Mouse (Mus musculus) forebrain, postnatal 0 days (tissue): ENCODE results near the gene Sit1. TPM values are rescaled to one million over a fixed set of nuclear protein-coding genes. Genes with fewer than 3 reads are reported as not detected.

ENCODE experiments used
- ATAC-seq: fragments of 200-750 bp; cut with Nextera tagmentation; 2 replicates; pipeline ENCODE4 v1.8.0; 2017; ENCODE audit warnings: mild to moderate bottlenecking, moderate library complexity
- DNase-seq: peaks from one replicate; pipeline ENCODE4 v3.0.0-alpha.2; 2015
- H3K27ac ChIP-seq: fragments of 300-500 bp; sonication (generic); 2 replicates; pipeline ENCODE4 v1.5.1; 2014; ENCODE audit warnings: low read depth, mild to moderate bottlenecking, antibody characterized with exemption, low read length, moderate library complexity, mixed read lengths
- H3K27me3 ChIP-seq: fragments of 300-500 bp; sonication (generic); 2 replicates; pipeline ENCODE4 v1.6.1; 2014; ENCODE audit warnings: mild to moderate bottlenecking, low read length, mixed read lengths; ENCODE audit not compliant: insufficient read depth
- H3K36me3 ChIP-seq: fragments of 300-500 bp; sonication (generic); 2 replicates; pipeline ENCODE4 v1.6.1; 2014; ENCODE audit warnings: mild to moderate bottlenecking, moderate library complexity; ENCODE audit not compliant: insufficient read depth
- H3K4me1 ChIP-seq: fragments of 300-500 bp; sonication (generic); 2 replicates; pipeline ENCODE4 v1.6.1; 2014; ENCODE audit warnings: antibody characterized with exemption; ENCODE audit not compliant: insufficient read depth
- H3K4me2 ChIP-seq: fragments of 300-500 bp; sonication (generic); 2 replicates; pipeline ENCODE4 v1.6.1; 2014; ENCODE audit warnings: low read depth, mild to moderate bottlenecking, moderate library complexity
- H3K4me3 ChIP-seq: fragments of 300-500 bp; sonication (generic); 2 replicates; pipeline ENCODE4 v1.5.1; 2014; ENCODE audit warnings: low read depth, low read length, mixed read lengths
- H3K9ac ChIP-seq: fragments of 300-500 bp; sonication (generic); 2 replicates; pipeline ENCODE4 v1.6.1; 2014; ENCODE audit warnings: mild to moderate bottlenecking
- H3K9me3 ChIP-seq: fragments of 300-500 bp; sonication (generic); 2 replicates; pipeline ENCODE4 v1.6.1; 2016; ENCODE audit warnings: low read length
- CTCF ChIP-seq: sonication (generic); IDR thresholded peaks from 2 replicates; pipeline ENCODE4 v1.5.1; 2016; ENCODE audit warnings: antibody characterized with exemption, control low read depth, low read depth
- WGBS: fragments of 180-500 bp; shearing (Covaris S2); extraction: QIAGEN DNeasy Blood & Tissue Kit; methylation state at CpG from one replicate; pipeline ENCODE4 v1.1.7; 2014; 5-methylcytosine and 5-hydroxymethylcytosine counted together
- polyA plus RNA-seq: library from polyadenylated mRNA; unstranded; fragments of >200 nt; fragmentation: Nextera tagmentation; extraction: Ambion mirVana; gene quantifications from 2 replicates; pipeline ENCODE4 v1.2.1, GENCODE M21; 2015
- total RNA-seq: library from RNA; depleted of rRNA; stranded (reverse); fragments of >200 nt; gene quantifications from 2 replicates; pipeline ENCODE4 v1.2.3, GENCODE M21; 2014; rRNA removed

Sit1 gene
- total and polyA plus RNA-seq, 2 experiments from 2014 or later: not detected

DNA sequence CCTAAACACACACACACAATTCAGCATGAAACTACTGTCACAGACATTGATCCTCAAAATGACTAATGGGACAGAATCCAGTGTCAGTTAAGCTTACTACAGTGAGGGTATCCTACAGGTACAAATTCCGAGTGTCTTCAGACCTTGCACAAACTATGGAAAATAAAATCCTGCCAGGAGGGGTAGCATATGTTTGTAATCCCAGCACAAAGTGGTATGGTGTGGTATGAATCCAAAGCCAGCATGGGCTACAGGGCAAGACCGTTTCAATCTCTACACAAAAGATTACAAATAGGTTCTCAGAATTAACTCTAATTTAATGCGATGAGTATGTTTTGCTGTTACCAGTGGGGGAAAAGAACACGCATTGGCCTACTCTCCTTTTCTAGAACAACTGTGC is 41.9 kb downstream of the Sit1 start, which contains the start of gene Tesk1:
Gene Tesk1 (plus strand): TSS at position 301 of the 400 bp plus-strand sequence.
- Histone ChIP-seq H3K27ac (peak within 1 kb of the TSS; percentile 91), H3K9ac (peak within 1 kb of the TSS; percentile 87), H3K4me2 (peak within 1 kb of the TSS; percentile 82), H3K9me3 (no peaks in the 10 kb centered on the region), H3K27me3 (no peaks in the 10 kb centered on the region), H3K4me1 (peaks cover 7% of the 10 kb centered on the region), H3K4me3 (peak within 1 kb of the TSS; percentile 88), H3K36me3 (peaks cover 12% of the 10 kb centered on the region)
- DNase-seq (no peak), ATAC-seq (peak; percentile 0; the same call in 1 of the 2 replicates)
- WGBS: 23% methylated on average over 4 of the region's 4 CpGs
- no peak for TF ChIP-seq CTCF

DNA sequence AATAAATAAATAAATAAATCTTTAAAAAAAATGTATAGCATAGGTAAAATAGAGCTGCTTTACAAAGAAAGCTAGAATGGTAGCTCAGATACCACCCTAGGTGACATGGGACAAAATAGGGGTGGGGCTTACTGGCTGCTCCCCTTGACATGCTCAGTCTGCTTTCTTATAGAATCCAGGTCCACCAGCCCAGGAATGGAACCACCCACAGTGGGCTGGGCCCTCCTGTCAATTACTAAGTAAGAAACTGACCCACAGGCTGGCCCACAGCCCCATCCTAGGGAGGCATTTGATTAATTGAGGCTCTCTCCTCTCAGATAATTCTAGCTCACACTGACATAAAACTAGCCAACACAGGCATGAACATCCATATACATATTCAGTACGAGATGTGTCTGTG is 50.7 kb downstream of the Sit1 start:
- ATAC-seq: no peak

More for the DNA sequence above, 50.7 kb downstream of the Sit1 start:
- Histone ChIP-seq H3K9me3 (no peaks in the 10 kb centered on the region), H3K4me2 (no peak overlapping the region), H3K9ac (no peak overlapping the region), H3K27me3 (no peaks in the 10 kb centered on the region), H3K4me1 (no peaks in the 10 kb centered on the region), H3K36me3 (no peaks in the 10 kb centered on the region), H3K27ac (no peak overlapping the region), H3K4me3 (no peak overlapping the region)
- no peak for TF ChIP-seq CTCF
- no peak for DNase-seq
- 72% methylated on average over 1 of the region's 1 CpGs for WGBS

Other genes starting within 250 kb of the Sit1 start
- 0.38 and 1.8 TPM in 2 replicates for gene Atp8b5, start 216.6 kb downstream of the Sit1 start, total RNA-seq
- 0.23 and 0.52 TPM in 2 replicates for gene Atp8b5, start 216.6 kb downstream of the Sit1 start, polyA plus RNA-seq
- gene Rusc2, start 101.8 kb downstream of the Sit1 start, total RNA-seq: 116 and 148 TPM in 2 replicates
- 73.2 and 75.8 TPM in 2 replicates for gene Rusc2, start 101.8 kb downstream of the Sit1 start, polyA plus RNA-seq
- gene Fam166b, start 54.6 kb downstream of the Sit1 start, total RNA-seq: 0.15 and 1.3 TPM in 2 replicates
- 0.58 and 0.96 TPM in 2 replicates for gene Fam166b, start 54.6 kb downstream of the Sit1 start, polyA plus RNA-seq
- 101 and 124 TPM in 2 replicates for gene Tesk1, start 41.8 kb downstream of the Sit1 start, total RNA-seq
- 14.8 and 15.4 TPM in 2 replicates for gene Tesk1, start 41.8 kb downstream of the Sit1 start, polyA plus RNA-seq
- 0.19 TPM in 1 of 2 replicates, not detected in the other for gene Cd72, start 29.1 kb downstream of the Sit1 start, total RNA-seq
- gene Cd72, start 29.1 kb downstream of the Sit1 start, polyA plus RNA-seq: 3.2 and 4.6 TPM in 2 replicates
- 57.3 and 86.2 TPM in 2 replicates for gene Ccdc107, start 9.2 kb upstream of the Sit1 start, total RNA-seq
- 92.2 and 103 TPM in 2 replicates for gene Ccdc107, start 9.2 kb upstream of the Sit1 start, polyA plus RNA-seq
- gene Arhgef39, start 16.0 kb upstream of the Sit1 start, total RNA-seq: 2.9 and 4.5 TPM in 2 replicates
- 3.6 and 3.9 TPM in 2 replicates for gene Arhgef39, start 16.0 kb upstream of the Sit1 start, polyA plus RNA-seq
- gene Car9, start 23.2 kb upstream of the Sit1 start, total RNA-seq: 0.14 and 0.31 TPM in 2 replicates
- 0.65 and 0.70 TPM in 2 replicates for gene Car9, start 23.2 kb upstream of the Sit1 start, polyA plus RNA-seq
- gene Tpm2, start 40.0 kb upstream of the Sit1 start, total RNA-seq: 4.1 and 11.7 TPM in 2 replicates
- gene Tpm2, start 40.0 kb upstream of the Sit1 start, polyA plus RNA-seq: 5.1 and 8.1 TPM in 2 replicates
- 61.9 and 64.4 TPM in 2 replicates for gene Creb3, start 78.6 kb upstream of the Sit1 start, total RNA-seq
- gene Creb3, start 78.6 kb upstream of the Sit1 start, polyA plus RNA-seq: 84.0 and 87.2 TPM in 2 replicates
- gene Tln1, start 79.0 kb upstream of the Sit1 start, total RNA-seq: 34.4 and 44.1 TPM in 2 replicates
- 66.2 and 80.4 TPM in 2 replicates for gene Tln1, start 79.0 kb upstream of the Sit1 start, polyA plus RNA-seq
- 17.6 and 22.6 TPM in 2 replicates for gene Rgp1, start 95.0 kb upstream of the Sit1 start, total RNA-seq
- 7.1 and 10.4 TPM in 2 replicates for gene Rgp1, start 95.0 kb upstream of the Sit1 start, polyA plus RNA-seq
- gene Gba2, start 95.1 kb upstream of the Sit1 start, total RNA-seq: 31.6 and 37.7 TPM in 2 replicates
- gene Gba2, start 95.1 kb upstream of the Sit1 start, polyA plus RNA-seq: 45.4 and 45.5 TPM in 2 replicates
- gene Msmp, start 100.8 kb upstream of the Sit1 start, total RNA-seq: not detected in 2 replicates
- gene Msmp, start 100.8 kb upstream of the Sit1 start, polyA plus RNA-seq: 0.38 and 1.9 TPM in 2 replicates
- 28.2 and 35.3 TPM in 2 replicates for gene Npr2, start 148.2 kb upstream of the Sit1 start, total RNA-seq
- gene Npr2, start 148.2 kb upstream of the Sit1 start, polyA plus RNA-seq: 7.9 and 9.1 TPM in 2 replicates
- 5.8 and 6.1 TPM in 2 replicates for gene Spag8, start 169.9 kb upstream of the Sit1 start, total RNA-seq
- 6.0 and 9.1 TPM in 2 replicates for gene Spag8, start 169.9 kb upstream of the Sit1 start, polyA plus RNA-seq
- gene Hint2, start 172.7 kb upstream of the Sit1 start, total RNA-seq: 53.6 and 61.9 TPM in 2 replicates
- 80.0 and 101 TPM in 2 replicates for gene Hint2, start 172.7 kb upstream of the Sit1 start, polyA plus RNA-seq
- 21.3 and 27.4 TPM in 2 replicates for gene Tmem8b, start 185.2 kb upstream of the Sit1 start, total RNA-seq
- gene Tmem8b, start 185.2 kb upstream of the Sit1 start, polyA plus RNA-seq: 8.2 and 14.1 TPM in 2 replicates
- gene Fam221b, start 185.4 kb upstream of the Sit1 start, total RNA-seq: 0.08 TPM in 1 of 2 replicates, not detected in the other
- 1.6 TPM in 2 replicates for gene Fam221b, start 185.4 kb upstream of the Sit1 start, polyA plus RNA-seq
- not detected in 2 replicates for gene Olfr70, start 217.1 kb upstream of the Sit1 start, total RNA-seq
- gene Olfr70, start 217.1 kb upstream of the Sit1 start, polyA plus RNA-seq: not detected in 2 replicates
- gene Olfr71, start 226.5 kb upstream of the Sit1 start, total RNA-seq: not detected in 2 replicates
- gene Olfr71, start 226.5 kb upstream of the Sit1 start, polyA plus RNA-seq: not detected in 2 replicates
- gene Hrct1, start 243.5 kb upstream of the Sit1 start, total RNA-seq: 1.7 TPM in 1 of 2 replicates, not detected in the other
- 0.75 and 1.0 TPM in 2 replicates for gene Hrct1, start 243.5 kb upstream of the Sit1 start, polyA plus RNA-seq
- 0.29 and 0.31 TPM in 2 replicates for gene Spaar, start 246.3 kb upstream of the Sit1 start, total RNA-seq
- gene Spaar, start 246.3 kb upstream of the Sit1 start, polyA plus RNA-seq: 0.25 TPM in 2 replicates